Mouse (Mus musculus): ENCODE measurements around the gene Ift88. TPM values are rescaled to one million over a fixed set of nuclear protein-coding genes. Genes with fewer than 3 reads are reported as not detected.

The Ift88 gene
- polyA plus RNA-seq, 1 experiment = not detected

GRCm38 (mm10) chr14:57525388-57526049 lies 101.7 kb downstream of the Ift88 start:
- peak overlapping the region; percentile 58 for H3K4me3 ChIP-seq (replicated peaks)
- no peaks in the 10 kb centered on the region for H3K36me3 ChIP-seq (ENCODE audit: control insufficient read depth)
- peaks cover 15% of the 10 kb centered on the region for H3K4me1 ChIP-seq (ENCODE audit: control insufficient read depth)
- TF ChIP-seq GATA1 (IDR thresholded peaks at IDR 0.05; ENCODE audit: low read length) (no peak), TAL1 (IDR thresholded peaks at IDR 0.05; ENCODE audit: low read length) (no peak)
- peaks cover 65% of the 10 kb centered on the region for H3K27me3 ChIP-seq (ENCODE audit: control insufficient read depth)
- peaks cover 14% of the 10 kb centered on the region for H3K9me3 ChIP-seq (ENCODE audit: control insufficient read depth, low read length)

DNA sequence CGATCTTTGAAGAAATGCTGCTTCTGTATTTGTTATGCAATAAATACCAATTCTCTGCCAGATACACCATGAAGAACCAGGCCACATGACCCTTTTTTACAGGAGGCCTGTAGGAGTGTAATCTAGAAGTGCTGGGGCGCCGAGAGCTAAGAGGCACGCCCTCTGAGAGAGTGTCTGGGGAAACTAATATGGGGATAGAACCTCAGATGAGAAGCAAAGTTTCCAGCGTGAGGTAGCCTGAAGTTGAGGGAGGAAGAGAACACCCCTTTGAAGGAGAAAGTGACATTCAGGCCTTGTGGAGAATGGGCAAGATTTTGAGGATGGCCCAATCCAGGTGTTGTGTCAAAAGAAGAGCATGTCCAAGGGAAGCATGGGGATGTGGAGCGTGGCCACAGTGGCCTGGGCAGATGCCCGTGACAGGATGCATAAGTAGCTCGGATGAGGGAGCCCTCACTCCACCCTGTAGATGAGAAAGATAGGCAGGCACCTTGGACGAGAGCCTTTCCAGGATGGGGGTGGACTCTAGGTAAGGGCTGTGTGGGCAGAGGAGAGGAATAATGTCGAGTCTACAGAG lies 102.3 kb downstream of the Ift88 start:
- TF ChIP-seq TAL1 (IDR thresholded peaks at IDR 0.05; ENCODE audit: low read length) = no peak
- TF ChIP-seq GATA1 (IDR thresholded peaks at IDR 0.05; ENCODE audit: low read length) = no peak
- Histone ChIP-seq H3K36me3 (ENCODE audit: control insufficient read depth) (no peaks in the 10 kb centered on the region), H3K27me3 (ENCODE audit: control insufficient read depth) (peaks cover 65% of the 10 kb centered on the region), H3K4me1 (ENCODE audit: control insufficient read depth) (peaks cover 15% of the 10 kb centered on the region), H3K9me3 (ENCODE audit: control insufficient read depth, low read length) (peaks cover 14% of the 10 kb centered on the region), H3K4me3 (replicated peaks) (no peak overlapping the region)

DNA sequence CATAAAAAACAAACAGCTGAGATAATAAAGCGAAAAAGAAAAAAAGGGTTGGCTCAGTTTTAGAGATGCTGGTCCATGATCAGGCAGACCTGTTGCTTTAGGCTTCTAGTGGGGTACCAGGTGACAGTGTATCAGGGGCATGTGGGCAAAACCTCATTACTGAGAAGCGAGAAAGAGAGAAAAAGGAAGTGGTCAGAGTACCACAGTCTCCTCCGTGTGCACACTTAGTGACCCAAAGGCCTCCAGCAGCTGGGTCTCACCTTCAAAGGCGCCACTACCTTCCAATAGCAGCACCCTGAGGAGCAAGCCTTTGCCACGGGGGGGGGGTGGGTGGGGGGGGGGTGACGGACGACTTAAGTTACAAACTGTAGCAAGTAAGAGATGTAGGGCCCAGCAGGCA lies 103.3 kb downstream of the Ift88 start:
- no peaks in the 10 kb centered on the region for H3K36me3 ChIP-seq (ENCODE audit: control insufficient read depth)
- H3K4me1 ChIP-seq (ENCODE audit: control insufficient read depth) = peaks cover 15% of the 10 kb centered on the region
- peaks cover 14% of the 10 kb centered on the region for H3K9me3 ChIP-seq (ENCODE audit: control insufficient read depth, low read length)
- peaks cover 65% of the 10 kb centered on the region for H3K27me3 ChIP-seq (ENCODE audit: control insufficient read depth)
- TF ChIP-seq GATA1 (IDR thresholded peaks at IDR 0.05; ENCODE audit: low read length) (no peak), TAL1 (IDR thresholded peaks at IDR 0.05; ENCODE audit: low read length) (no peak)
- no peak overlapping the region for H3K4me3 ChIP-seq (replicated peaks)

DNA sequence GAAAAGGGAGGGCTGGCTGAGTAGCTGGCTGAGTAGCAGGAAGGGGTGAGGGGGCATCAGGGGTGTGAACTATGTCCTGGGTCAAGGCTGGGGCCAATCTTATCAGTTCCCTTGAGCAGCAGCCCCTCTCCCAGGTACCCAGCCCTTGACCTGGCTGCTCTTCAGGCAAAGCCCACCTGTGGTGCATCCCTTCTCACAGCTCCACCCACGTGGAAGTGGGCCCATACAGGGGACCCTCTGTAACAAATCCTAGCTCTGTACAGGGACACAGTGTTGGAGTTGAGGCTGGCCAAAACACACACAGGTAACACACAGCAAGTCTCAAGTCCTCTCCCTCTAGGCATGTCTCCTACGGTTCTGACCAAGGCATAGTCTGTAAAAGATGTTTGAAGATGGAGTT lies 103.7 kb downstream of the Ift88 start:
- TF ChIP-seq TAL1 (IDR thresholded peaks at IDR 0.05; ENCODE audit: low read length) (no peak), GATA1 (IDR thresholded peaks at IDR 0.05; ENCODE audit: low read length) (no peak)
- peaks cover 60% of the 10 kb centered on the region for H3K27me3 ChIP-seq (ENCODE audit: control insufficient read depth)
- H3K4me1 ChIP-seq (ENCODE audit: control insufficient read depth) = peaks cover 15% of the 10 kb centered on the region
- H3K9me3 ChIP-seq (ENCODE audit: control insufficient read depth, low read length) = peaks cover 14% of the 10 kb centered on the region
- H3K36me3 ChIP-seq (ENCODE audit: control insufficient read depth) = no peaks in the 10 kb centered on the region
- no peak overlapping the region for H3K4me3 ChIP-seq (replicated peaks)

GRCm38 (mm10) chr14:57529086-57529785 lies 105.4 kb downstream of the Ift88 start:
- Histone ChIP-seq H3K4me1 (ENCODE audit: control insufficient read depth) (peaks cover 15% of the 10 kb centered on the region), H3K9me3 (ENCODE audit: control insufficient read depth, low read length) (peaks cover 11% of the 10 kb centered on the region), H3K4me3 (replicated peaks) (no peak overlapping the region), H3K36me3 (ENCODE audit: control insufficient read depth) (no peaks in the 10 kb centered on the region), H3K27me3 (ENCODE audit: control insufficient read depth) (peaks cover 47% of the 10 kb centered on the region)
- TF ChIP-seq TAL1 (IDR thresholded peaks at IDR 0.05; ENCODE audit: low read length) = no peak
- no peak for TF ChIP-seq GATA1 (IDR thresholded peaks at IDR 0.05; ENCODE audit: low read length)

DNA sequence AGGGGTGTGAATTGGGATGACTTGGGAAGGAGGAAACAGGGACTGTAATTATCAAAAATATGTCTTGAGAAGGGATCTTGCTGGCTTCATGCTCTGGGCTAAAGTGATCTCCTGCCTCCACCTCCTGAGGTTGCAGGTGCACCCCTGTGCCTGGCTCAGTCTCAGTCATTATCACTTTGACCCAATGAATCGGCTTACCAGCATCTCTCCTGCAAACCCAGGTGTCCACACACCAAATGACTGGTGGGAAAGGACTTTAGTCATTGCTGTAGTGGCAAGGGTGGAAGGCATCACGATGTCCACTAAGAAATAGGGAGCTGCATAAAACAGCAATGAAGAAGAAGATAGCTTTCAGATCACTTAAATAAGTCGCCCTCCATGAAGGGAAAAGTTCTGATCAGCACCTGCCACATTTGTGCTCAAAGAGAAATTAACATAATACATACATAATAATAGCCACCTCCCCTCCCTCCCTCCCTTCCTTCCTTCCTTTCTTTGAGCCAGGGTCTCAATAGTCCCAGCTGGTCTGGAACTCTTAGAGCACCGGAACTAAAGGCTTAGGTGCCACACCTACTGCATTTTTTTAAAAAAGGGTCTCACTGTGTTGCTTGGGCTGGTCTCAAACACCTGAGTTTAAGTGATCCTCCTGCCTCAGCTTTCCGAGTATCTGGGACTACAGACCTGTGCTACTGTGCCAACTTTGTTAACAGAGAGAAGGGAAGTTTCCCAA lies 106.1 kb downstream of the Ift88 start:
- no peaks in the 10 kb centered on the region for H3K36me3 ChIP-seq (ENCODE audit: control insufficient read depth)
- peaks cover 12% of the 10 kb centered on the region for H3K4me1 ChIP-seq (ENCODE audit: control insufficient read depth)
- peaks cover 8% of the 10 kb centered on the region for H3K9me3 ChIP-seq (ENCODE audit: control insufficient read depth, low read length)
- no peak overlapping the region for H3K4me3 ChIP-seq (replicated peaks)
- TF ChIP-seq GATA1 (IDR thresholded peaks at IDR 0.05; ENCODE audit: low read length) = no peak
- TF ChIP-seq TAL1 (IDR thresholded peaks at IDR 0.05; ENCODE audit: low read length) = no peak
- peaks cover 47% of the 10 kb centered on the region for H3K27me3 ChIP-seq (ENCODE audit: control insufficient read depth)

GRCm38 (mm10) chr14:57532577-57532976 lies 108.7 kb downstream of the Ift88 start:
- H3K27me3 ChIP-seq (ENCODE audit: control insufficient read depth) = peaks cover 29% of the 10 kb centered on the region

GRCm38 (mm10) chr14:57533214-57533613 lies 109.4 kb downstream of the Ift88 start:
- TF ChIP-seq GATA1 (IDR thresholded peaks at IDR 0.05; ENCODE audit: low read length) (no peak), TAL1 (IDR thresholded peaks at IDR 0.05; ENCODE audit: low read length) (no peak)
- H3K27me3 ChIP-seq (ENCODE audit: control insufficient read depth) = peaks cover 29% of the 10 kb centered on the region
- no peaks in the 10 kb centered on the region for H3K9me3 ChIP-seq (ENCODE audit: control insufficient read depth, low read length)
- H3K36me3 ChIP-seq (ENCODE audit: control insufficient read depth) = no peaks in the 10 kb centered on the region
- H3K4me1 ChIP-seq (ENCODE audit: control insufficient read depth) = no peaks in the 10 kb centered on the region
- no peak overlapping the region for H3K4me3 ChIP-seq (replicated peaks)

More at GRCm38 (mm10) chr14:57532577-57532976, 108.7 kb downstream of the Ift88 start:
- Histone ChIP-seq H3K4me3 (replicated peaks) (no peak overlapping the region), H3K4me1 (ENCODE audit: control insufficient read depth) (no peaks in the 10 kb centered on the region), H3K36me3 (ENCODE audit: control insufficient read depth) (no peaks in the 10 kb centered on the region), H3K9me3 (ENCODE audit: control insufficient read depth, low read length) (no peaks in the 10 kb centered on the region)
- TF ChIP-seq GATA1 (IDR thresholded peaks at IDR 0.05; ENCODE audit: low read length) (no peak), TAL1 (IDR thresholded peaks at IDR 0.05; ENCODE audit: low read length) (no peak)

GRCm38 (mm10) chr14:57533841-57534240 lies 110.0 kb downstream of the Ift88 start:
- Histone ChIP-seq H3K4me3 (replicated peaks) (no peak overlapping the region), H3K9me3 (ENCODE audit: control insufficient read depth, low read length) (no peaks in the 10 kb centered on the region), H3K36me3 (ENCODE audit: control insufficient read depth) (no peaks in the 10 kb centered on the region), H3K4me1 (ENCODE audit: control insufficient read depth) (no peaks in the 10 kb centered on the region), H3K27me3 (ENCODE audit: control insufficient read depth) (peaks cover 29% of the 10 kb centered on the region)
- TF ChIP-seq TAL1 (IDR thresholded peaks at IDR 0.05; ENCODE audit: low read length) (no peak), GATA1 (IDR thresholded peaks at IDR 0.05; ENCODE audit: low read length) (no peak)

All from erythroblast, embryonic 14.5 days (primary cell).